Mouse (Mus musculus) limb, embryonic 15.5 days (tissue): ENCODE measurements around the gene Asic2. TPM values are rescaled to one million over a fixed set of nuclear protein-coding genes. Genes with fewer than 3 reads are reported as not detected.

ENCODE experiments used
- ATAC-seq: fragments of 200-750 bp; cut with Nextera tagmentation; 2 replicates; pipeline ENCODE4 v1.8.0; 2017; ENCODE audit warnings: low read depth, moderate TSS enrichment; ENCODE audit not compliant: insufficient number of reproducible peaks, low FRiP score, low TSS enrichment
- H3K27ac ChIP-seq: fragments of 300-500 bp; sonication (generic); 2 replicates; pipeline ENCODE4 v1.5.1; 2015; ENCODE audit warnings: moderate library complexity, mild to moderate bottlenecking, inconsistent platforms
- H3K27me3 ChIP-seq: fragments of 300-500 bp; sonication (generic); 2 replicates; pipeline ENCODE4 v1.6.1; 2015; ENCODE audit warnings: inconsistent platforms
- H3K36me3 ChIP-seq: fragments of 300-500 bp; sonication (generic); 2 replicates; pipeline ENCODE4 v1.6.1; 2015; ENCODE audit warnings: inconsistent platforms
- H3K4me1 ChIP-seq: fragments of 300-500 bp; sonication (generic); 2 replicates; pipeline ENCODE4 v1.6.1; 2015; ENCODE audit warnings: inconsistent platforms
- H3K4me2 ChIP-seq: fragments of 300-500 bp; sonication (generic); 2 replicates; pipeline ENCODE4 v1.6.1; 2015; ENCODE audit warnings: mild to moderate bottlenecking, inconsistent platforms
- H3K4me3 ChIP-seq: fragments of 300-500 bp; sonication (generic); 2 replicates; pipeline ENCODE4 v1.5.1; 2015; ENCODE audit warnings: mild to moderate bottlenecking, inconsistent platforms
- H3K9ac ChIP-seq: fragments of 300-500 bp; sonication (generic); 2 replicates; pipeline ENCODE4 v1.6.1; 2015; ENCODE audit warnings: inconsistent platforms
- H3K9me3 ChIP-seq: fragments of 300-500 bp; sonication (generic); 2 replicates; pipeline ENCODE4 v1.6.1; 2016; ENCODE audit warnings: inconsistent platforms
- WGBS: fragments of 180-500 bp; shearing (Covaris S2); methylation state at CpG from one replicate; pipeline ENCODE4 v1.1.7; 2015; 5-methylcytosine and 5-hydroxymethylcytosine counted together
- polyA plus RNA-seq: library from polyadenylated mRNA; unstranded; fragments of >200 nt; fragmentation: Nextera tagmentation; extraction: Ambion mirVana; gene quantifications from 2 replicates; pipeline ENCODE4 v1.2.1, GENCODE M21; 2015

Gene Asic2
- polyA plus RNA-seq, 1 experiment from 2014 or later = 0.51 TPM

GRCm38 (mm10) chr11:81239966-81240681 is 728.1 kb downstream of the Asic2 start:
- Histone ChIP-seq H3K9me3 (no peaks in the 10 kb centered on the region), H3K36me3 (no peaks in the 10 kb centered on the region), H3K4me1 (no peaks in the 10 kb centered on the region), H3K4me2 (no peak overlapping the region), H3K27ac (no peak overlapping the region), H3K4me3 (no peak overlapping the region), H3K9ac (no peak overlapping the region), H3K27me3 (no peaks in the 10 kb centered on the region)
- 53% methylated on average over 13 of the region's 13 CpGs for WGBS
- no peak for ATAC-seq

DNA sequence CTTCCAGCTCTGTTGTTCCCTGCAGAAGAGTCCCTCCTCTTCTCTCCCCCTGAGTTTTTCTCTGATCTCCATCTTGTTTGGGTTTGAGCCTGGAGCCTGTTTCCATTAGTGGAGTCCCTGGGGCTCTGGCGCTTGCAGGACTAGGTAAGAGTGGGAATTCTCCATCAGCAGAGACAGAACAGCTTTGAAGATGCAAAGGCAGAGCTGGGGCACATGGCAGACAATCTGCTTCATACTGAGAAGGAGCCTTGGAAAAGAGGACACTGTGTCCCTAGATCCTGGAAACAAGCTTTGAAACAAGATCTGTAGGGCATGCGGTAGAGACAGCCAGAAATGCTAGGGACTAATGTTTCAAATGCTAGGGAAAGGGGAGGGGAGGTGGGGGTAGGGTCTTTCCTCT is 729.2 kb downstream of the Asic2 start:
- WGBS = 43% methylated on average over 2 of the region's 2 CpGs
- Histone ChIP-seq H3K4me2 (no peak overlapping the region), H3K4me1 (no peaks in the 10 kb centered on the region), H3K27ac (no peak overlapping the region), H3K9ac (no peak overlapping the region), H3K36me3 (no peaks in the 10 kb centered on the region), H3K9me3 (no peaks in the 10 kb centered on the region), H3K27me3 (no peaks in the 10 kb centered on the region), H3K4me3 (no peak overlapping the region)
- ATAC-seq = no peak

DNA sequence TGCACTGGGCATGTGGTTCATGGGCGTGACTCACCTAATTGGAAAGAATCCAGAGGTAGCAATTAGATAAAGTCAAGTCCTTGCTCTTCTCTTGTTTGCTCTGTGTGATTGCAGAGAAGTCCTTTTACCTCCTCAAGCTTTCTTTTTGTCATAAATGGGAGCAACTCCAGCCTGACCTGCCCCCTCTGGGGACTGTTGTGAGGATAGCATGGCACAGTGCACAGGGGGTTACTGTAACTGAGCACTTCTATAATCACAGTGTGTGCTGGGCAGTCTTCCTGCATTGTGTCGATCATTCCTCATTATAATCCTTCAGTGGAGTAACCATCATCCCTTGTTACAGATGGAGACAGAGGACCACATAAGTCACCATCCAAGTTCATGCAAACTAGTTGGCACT is 732.2 kb downstream of the Asic2 start:
- ATAC-seq = no peak
- H3K36me3 ChIP-seq = no peaks in the 10 kb centered on the region
- H3K9me3 ChIP-seq = no peaks in the 10 kb centered on the region
- no peak overlapping the region for H3K4me3 ChIP-seq
- no peak overlapping the region for H3K4me2 ChIP-seq
- no peak overlapping the region for H3K27ac ChIP-seq
- WGBS = 77% methylated on average over 2 of the region's 2 CpGs
- H3K4me1 ChIP-seq = no peaks in the 10 kb centered on the region
- no peak overlapping the region for H3K9ac ChIP-seq
- no peaks in the 10 kb centered on the region for H3K27me3 ChIP-seq

- Histone ChIP-seq H3K4me3 (no peak overlapping the region), H3K9me3 (no peaks in the 10 kb centered on the region), H3K4me2 (no peak overlapping the region), H3K27me3 (no peaks in the 10 kb centered on the region), H3K4me1 (no peaks in the 10 kb centered on the region), H3K36me3 (no peaks in the 10 kb centered on the region), H3K9ac (no peak overlapping the region), H3K27ac (no peak overlapping the region)
- ATAC-seq = no peak
- 65% methylated on average over 9 of the region's 9 CpGs for WGBS
These were observed 744.9 kb downstream of the Asic2 start for GRCm38 (mm10) chr11:81223361-81223760.

- Histone ChIP-seq H3K36me3 (no peaks in the 10 kb centered on the region), H3K4me2 (no peak overlapping the region), H3K9me3 (no peaks in the 10 kb centered on the region), H3K4me1 (no peaks in the 10 kb centered on the region), H3K27ac (no peak overlapping the region), H3K9ac (no peak overlapping the region), H3K27me3 (no peaks in the 10 kb centered on the region), H3K4me3 (no peak overlapping the region)
- ATAC-seq = no peak
- 83% methylated on average over 4 of the region's 4 CpGs for WGBS
These were observed 747.5 kb downstream of the Asic2 start for GRCm38 (mm10) chr11:81220786-81221185.

DNA sequence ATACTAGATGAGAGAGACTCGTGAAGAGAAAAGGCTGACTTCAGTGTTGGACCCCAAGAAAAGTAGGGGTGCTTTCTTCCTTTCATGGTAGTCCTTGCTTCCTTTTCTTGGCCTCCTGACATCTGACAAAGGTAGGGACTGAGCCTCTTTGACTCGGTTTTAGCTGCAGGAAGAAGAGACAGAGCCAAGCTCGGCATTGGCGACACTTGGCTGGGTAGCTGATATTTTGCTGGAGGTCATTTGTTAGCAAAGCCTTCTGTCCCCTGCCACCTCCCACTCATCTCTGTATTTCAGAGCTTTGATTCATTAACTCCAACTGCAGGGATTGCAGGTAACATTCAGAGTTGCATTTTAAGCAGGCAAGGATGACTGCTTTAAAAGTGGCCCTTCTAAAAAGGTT is 762.8 kb downstream of the Asic2 start:
- H3K4me3 ChIP-seq = no peak overlapping the region
- no peak overlapping the region for H3K9ac ChIP-seq
- no peaks in the 10 kb centered on the region for H3K9me3 ChIP-seq
- no peak overlapping the region for H3K27ac ChIP-seq
- H3K27me3 ChIP-seq = no peaks in the 10 kb centered on the region
- H3K4me2 ChIP-seq = no peak overlapping the region
- H3K4me1 ChIP-seq = no peaks in the 10 kb centered on the region
- 68% methylated on average over 4 of the region's 4 CpGs for WGBS
- no peaks in the 10 kb centered on the region for H3K36me3 ChIP-seq
- no peak for ATAC-seq

DNA sequence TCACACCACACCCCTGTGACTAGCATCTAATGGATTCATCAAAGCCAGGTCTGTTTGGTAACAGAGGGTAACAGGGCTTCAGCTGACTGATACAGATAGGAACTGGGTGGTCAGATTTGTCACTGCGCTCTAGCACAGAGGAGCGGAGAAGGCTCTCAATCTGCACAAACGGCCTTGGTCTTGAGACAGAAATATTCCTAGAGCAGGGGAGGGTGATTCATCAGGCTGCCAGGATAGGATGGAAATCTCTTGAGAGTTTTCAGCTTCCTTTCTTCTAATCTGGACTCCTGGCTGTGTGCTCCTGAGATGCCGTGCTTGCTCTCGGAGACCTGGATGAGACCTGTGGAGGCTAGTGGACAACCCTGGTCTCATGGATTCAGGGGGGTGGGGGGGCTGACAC is 765.7 kb downstream of the Asic2 start:
- Histone ChIP-seq H3K9me3 (no peaks in the 10 kb centered on the region), H3K27ac (no peak overlapping the region), H3K27me3 (no peaks in the 10 kb centered on the region), H3K4me2 (no peak overlapping the region), H3K4me3 (no peak overlapping the region), H3K9ac (no peak overlapping the region), H3K36me3 (no peaks in the 10 kb centered on the region), H3K4me1 (no peaks in the 10 kb centered on the region)
- no peak for ATAC-seq
- 80% methylated on average over 5 of the region's 5 CpGs for WGBS

- Histone ChIP-seq H3K9me3 (0 out of 2 replicates have a peak, but pooled peaks cover 3% of the 10 kb centered on the region), H3K27ac (no peak overlapping the region), H3K4me1 (no peaks in the 10 kb centered on the region), H3K4me3 (no peak overlapping the region), H3K27me3 (no peaks in the 10 kb centered on the region), H3K36me3 (no peaks in the 10 kb centered on the region), H3K4me2 (no peak overlapping the region), H3K9ac (no peak overlapping the region)
- no peak for ATAC-seq
- 43% methylated on average over 4 of the region's 4 CpGs for WGBS
These were observed 774.4 kb downstream of the Asic2 start for GRCm38 (mm10) chr11:81193856-81194255.

GRCm38 (mm10) chr11:81192155-81192554 is 776.1 kb downstream of the Asic2 start:
- Histone ChIP-seq H3K4me3 (no peak overlapping the region), H3K27me3 (no peaks in the 10 kb centered on the region), H3K9ac (no peak overlapping the region), H3K27ac (no peak overlapping the region), H3K4me1 (no peaks in the 10 kb centered on the region), H3K9me3 (0 out of 2 replicates have a peak, but pooled peaks cover 3% of the 10 kb centered on the region), H3K36me3 (no peaks in the 10 kb centered on the region), H3K4me2 (no peak overlapping the region)
- WGBS = 84% methylated on average over 4 of the region's 4 CpGs
- ATAC-seq = no peak

- no peak for ATAC-seq
- H3K9me3 ChIP-seq = 0 out of 2 replicates have a peak, but pooled peaks cover 3% of the 10 kb centered on the region
These were observed 779.2 kb downstream of the Asic2 start for GRCm38 (mm10) chr11:81189103-81189502.

DNA sequence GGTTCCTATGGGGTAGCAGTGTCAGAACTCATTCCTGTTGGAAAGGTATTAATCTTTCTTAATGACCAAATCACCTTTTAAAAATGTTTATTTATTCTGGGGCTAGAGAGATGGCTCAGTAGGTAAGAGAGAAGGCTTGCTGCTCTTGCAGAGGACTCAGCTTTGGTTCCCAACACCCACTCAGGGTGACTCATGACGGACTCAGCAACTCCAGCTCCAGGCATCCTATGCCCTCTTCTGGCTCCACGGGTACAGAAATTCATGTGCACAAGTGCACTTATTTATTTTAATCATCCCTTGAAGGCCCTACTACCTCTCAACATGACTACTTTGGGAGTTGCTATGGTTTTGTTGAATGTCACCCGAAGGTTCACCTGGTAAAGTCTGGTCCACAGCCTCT is 780.4 kb downstream of the Asic2 start:
- ATAC-seq = no peak
- H3K27ac ChIP-seq = no peak overlapping the region
- 82% methylated on average over 3 of the region's 3 CpGs for WGBS
- H3K36me3 ChIP-seq = no peaks in the 10 kb centered on the region
- H3K4me1 ChIP-seq = no peaks in the 10 kb centered on the region
- H3K27me3 ChIP-seq = no peaks in the 10 kb centered on the region
- 0 out of 2 replicates have a peak, but pooled peaks cover 3% of the 10 kb centered on the region for H3K9me3 ChIP-seq
- no peak overlapping the region for H3K4me2 ChIP-seq
- no peak overlapping the region for H3K9ac ChIP-seq
- no peak overlapping the region for H3K4me3 ChIP-seq

More at GRCm38 (mm10) chr11:81189103-81189502, 779.2 kb downstream of the Asic2 start:
- H3K4me2 ChIP-seq = no peak overlapping the region
- H3K9ac ChIP-seq = no peak overlapping the region
- no peak overlapping the region for H3K27ac ChIP-seq
- no peaks in the 10 kb centered on the region for H3K4me1 ChIP-seq
- 84% methylated on average over 6 of the region's 6 CpGs for WGBS
- no peaks in the 10 kb centered on the region for H3K27me3 ChIP-seq
- H3K36me3 ChIP-seq = no peaks in the 10 kb centered on the region
- H3K4me3 ChIP-seq = no peak overlapping the region

GRCm38 (mm10) chr11:81184721-81185120 is 783.5 kb downstream of the Asic2 start:
- Histone ChIP-seq H3K36me3 (no peaks in the 10 kb centered on the region), H3K4me2 (no peak overlapping the region), H3K9me3 (no peaks in the 10 kb centered on the region), H3K4me3 (no peak overlapping the region), H3K27me3 (no peaks in the 10 kb centered on the region), H3K9ac (no peak overlapping the region), H3K27ac (no peak overlapping the region), H3K4me1 (no peaks in the 10 kb centered on the region)
- WGBS = 58% methylated on average over 7 of the region's 7 CpGs
- ATAC-seq = no peak

DNA sequence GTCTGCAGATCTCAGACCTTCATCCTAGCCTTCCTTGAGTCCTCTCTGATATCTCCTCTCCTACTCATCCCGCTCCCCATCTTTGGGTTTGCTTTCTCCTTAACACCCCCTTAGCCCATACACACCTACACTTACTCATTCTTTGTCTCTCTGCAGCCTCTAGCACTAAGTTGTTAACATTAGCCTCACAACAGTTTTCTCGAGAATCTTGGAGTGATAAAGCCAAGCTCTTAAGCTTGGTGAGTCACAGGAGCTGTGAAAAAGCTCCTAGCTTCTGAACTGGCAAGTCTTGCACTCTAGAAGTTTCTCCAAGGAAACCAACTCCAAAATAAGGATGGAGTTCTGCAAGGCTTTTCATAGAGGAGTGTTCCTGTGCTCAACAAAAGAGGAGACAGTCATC is 803.4 kb downstream of the Asic2 start:
- no peak for ATAC-seq
- no peaks in the 10 kb centered on the region for H3K36me3 ChIP-seq
- WGBS = 81% methylated on average over 2 of the region's 2 CpGs
- no peak overlapping the region for H3K4me3 ChIP-seq
- H3K9me3 ChIP-seq = no peaks in the 10 kb centered on the region; the same call in 1 of the 2 replicates
- H3K9ac ChIP-seq = no peak overlapping the region
- H3K4me1 ChIP-seq = no peaks in the 10 kb centered on the region
- H3K4me2 ChIP-seq = no peak overlapping the region
- no peaks in the 10 kb centered on the region for H3K27me3 ChIP-seq
- H3K27ac ChIP-seq = no peak overlapping the region
